Mouse (Mus musculus) G1E (cell line): Measurements from ENCODE around the gene 4931428F04Rik.

Source experiments
- CTCF ChIP-seq: IDR thresholded peaks from 2 replicates; pipeline ENCODE4 v1.5.1; 2012; ENCODE audit warnings: low read depth, low read length, inconsistent platforms, mixed read lengths
- GATA1 ChIP-seq: IDR thresholded peaks from 2 replicates; pipeline ENCODE4 v1.6.1; 2012; ENCODE audit warnings: borderline replicate concordance, low read length, inconsistent platforms, mixed read lengths

- TF ChIP-seq CTCF: no peak
- no peak for TF ChIP-seq GATA1
Observed at GRCm38 (mm10) chr8:105306146-105306691, 16.6 kb upstream of the 4931428F04Rik start.
